Mouse (Mus musculus): ENCODE data around the gene Rassf10.

DNA sequence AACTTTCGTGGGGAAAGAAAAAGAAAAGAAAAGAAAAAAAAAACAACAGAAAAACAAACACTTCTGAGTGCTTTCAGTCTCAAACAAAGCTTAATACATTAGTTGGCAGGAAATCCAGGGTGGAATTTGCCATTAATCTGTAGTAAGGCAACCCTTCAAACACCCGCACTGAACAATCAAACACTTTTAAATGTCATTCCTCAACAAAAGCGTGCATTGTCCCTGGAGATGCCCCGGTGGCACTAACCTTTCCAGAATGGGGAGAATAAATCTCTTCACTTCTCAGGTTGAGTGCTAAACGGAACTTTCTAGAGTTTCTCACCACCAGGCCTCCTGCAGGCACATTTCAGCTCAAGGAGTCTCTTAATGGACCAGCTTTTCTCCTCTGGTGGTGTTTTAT is 29.6 kb downstream of the Rassf10 start:
- TF ChIP-seq CTCF (IDR thresholded peaks at IDR 0.05; ENCODE audit: low read depth, low read length), result no peak
- TF ChIP-seq POLR2A (IDR thresholded peaks at IDR 0.05; ENCODE audit: borderline replicate concordance, low read depth, low read length), result no peak
